Mouse (Mus musculus) heart, embryonic 16.5 days (tissue): Measurements from ENCODE around the gene Aknad1. TPM values are rescaled to one million over a fixed set of nuclear protein-coding genes. Genes with fewer than 3 reads are reported as not detected.

Source experiments
- ATAC-seq: fragments of 200-750 bp; cut with Nextera tagmentation; replicated peaks from 2 replicates; pipeline ENCODE4 v1.8.0; 2017; ENCODE audit warnings: moderate number of reproducible peaks; ENCODE audit not compliant: insufficient read depth, low FRiP score; ENCODE audit errors: extremely low read depth
- H3K27ac ChIP-seq: fragments of 300-500 bp; sonication (generic); 2 replicates; pipeline ENCODE4 v1.5.1; 2014; ENCODE audit warnings: mild to moderate bottlenecking, low read length, control low read depth, moderate library complexity
- H3K27me3 ChIP-seq: fragments of 300-500 bp; sonication (generic); 2 replicates; pipeline ENCODE4 v1.6.1; 2014; ENCODE audit warnings: low read length, mixed read lengths; ENCODE audit not compliant: control insufficient read depth, insufficient read depth
- H3K36me3 ChIP-seq: fragments of 300-500 bp; sonication (generic); 2 replicates; pipeline ENCODE4 v1.6.1; 2014; ENCODE audit not compliant: control insufficient read depth, insufficient read depth
- H3K4me1 ChIP-seq: fragments of 300-500 bp; sonication (generic); 2 replicates; pipeline ENCODE4 v1.6.1; 2014; ENCODE audit warnings: low read length, mixed read lengths; ENCODE audit not compliant: control insufficient read depth, insufficient read depth
- H3K4me2 ChIP-seq: fragments of 300-500 bp; sonication (generic); 2 replicates; pipeline ENCODE4 v1.6.1; 2014; ENCODE audit warnings: low read depth, mild to moderate bottlenecking, control low read depth, low read length
- H3K4me3 ChIP-seq: fragments of 300-500 bp; sonication (generic); 2 replicates; pipeline ENCODE4 v1.5.1; 2014; ENCODE audit warnings: mild to moderate bottlenecking, control low read depth, low read length
- H3K9ac ChIP-seq: fragments of 300-500 bp; sonication (generic); 2 replicates; pipeline ENCODE4 v1.6.1; 2014; ENCODE audit warnings: low read length, control low read depth
- H3K9me3 ChIP-seq: fragments of 300-500 bp; sonication (generic); replicated peaks from 2 replicates; pipeline ENCODE4 v1.6.1; 2016; ENCODE audit warnings: low read length; ENCODE audit not compliant: control insufficient read depth
- WGBS: fragments of 180-500 bp; shearing (Covaris S2); extraction: QIAGEN DNeasy Blood & Tissue Kit; methylation state at CpG from one replicate; pipeline ENCODE4 v1.1.7; 2014; 5-methylcytosine and 5-hydroxymethylcytosine counted together
- polyA plus RNA-seq: library from polyadenylated mRNA; unstranded; fragments of >200 nt; fragmentation: Nextera tagmentation; extraction: Ambion mirVana; gene quantifications from 2 replicates; pipeline ENCODE4 v1.2.1, GENCODE M21; 2015

Gene Aknad1
- polyA plus RNA-seq = 0.10 TPM in 1 of 2 replicates, not detected in the other

DNA sequence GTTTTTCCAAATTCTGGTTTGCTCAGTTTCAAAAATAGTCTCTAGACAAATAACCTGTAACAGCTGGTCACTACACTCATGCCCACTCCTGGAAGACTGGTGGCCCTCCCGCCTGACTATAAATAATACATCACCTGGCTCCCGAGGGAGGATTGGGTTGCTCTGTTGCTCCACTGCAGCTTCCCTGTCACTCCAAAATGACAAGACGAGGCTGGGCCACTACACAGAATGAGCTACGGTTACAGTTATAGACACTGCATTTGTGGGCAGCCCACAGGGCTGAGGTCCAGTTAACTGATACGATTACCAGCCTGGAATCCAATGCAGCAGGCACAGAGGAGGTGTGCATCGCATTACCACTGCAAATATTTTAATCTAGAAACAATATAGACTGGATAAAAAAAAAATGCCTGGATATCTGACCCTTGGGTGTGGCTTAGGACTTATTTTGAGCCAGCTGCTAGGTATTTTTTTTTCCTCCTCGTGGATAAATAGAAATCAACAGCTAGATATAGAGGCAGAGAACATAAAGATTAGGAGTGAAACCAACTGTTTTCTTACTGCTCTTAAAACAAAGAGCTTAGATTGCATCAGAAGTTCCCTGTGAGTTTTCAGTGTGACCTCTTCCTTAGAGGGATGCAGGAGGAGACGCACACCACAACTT, at the start of gene Aknad1:
TSS of gene Aknad1 (plus strand) at position 614 of the 664 bp plus-strand sequence.
- Histone ChIP-seq H3K4me2 (no peak within 1 kb of the TSS), H3K36me3 (no peaks in the 10 kb centered on the region), H3K27ac (no peak within 1 kb of the TSS), H3K4me3 (no peak within 1 kb of the TSS), H3K4me1 (no peaks in the 10 kb centered on the region), H3K9ac (no peak within 1 kb of the TSS), H3K9me3 (no peaks in the 10 kb centered on the region), H3K27me3 (peaks cover 2% of the 10 kb centered on the region)
- 54% methylated on average over 8 of the region's 8 CpGs for WGBS
- no peak for ATAC-seq

DNA sequence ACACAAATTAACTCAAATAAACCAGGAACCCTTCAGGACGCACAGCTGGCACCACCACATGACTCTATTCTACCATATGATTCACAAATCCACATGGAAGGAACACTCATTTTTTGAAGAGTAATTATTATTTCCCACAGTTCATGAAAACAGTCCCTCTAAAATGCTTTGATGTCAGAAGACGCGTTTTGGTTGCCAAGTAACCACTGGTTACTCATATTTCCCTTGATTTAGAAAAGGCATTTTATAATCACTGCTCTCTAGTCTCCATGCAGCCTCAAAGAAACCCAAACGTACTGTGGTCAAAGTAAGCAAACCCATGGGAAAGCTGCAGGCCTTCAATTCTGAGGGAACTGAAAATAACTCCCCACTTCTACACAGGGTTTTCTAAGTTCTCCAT, 49.5 kb upstream of the Aknad1 start:
- 78% methylated on average over 4 of the region's 4 CpGs for WGBS
- Histone ChIP-seq H3K27ac (no peak overlapping the region), H3K4me1 (no peaks in the 10 kb centered on the region), H3K27me3 (no peaks in the 10 kb centered on the region), H3K9me3 (no peaks in the 10 kb centered on the region), H3K4me2 (no peak overlapping the region), H3K4me3 (no peak overlapping the region), H3K9ac (no peak overlapping the region), H3K36me3 (peaks cover 14% of the 10 kb centered on the region)
- ATAC-seq = no peak

DNA sequence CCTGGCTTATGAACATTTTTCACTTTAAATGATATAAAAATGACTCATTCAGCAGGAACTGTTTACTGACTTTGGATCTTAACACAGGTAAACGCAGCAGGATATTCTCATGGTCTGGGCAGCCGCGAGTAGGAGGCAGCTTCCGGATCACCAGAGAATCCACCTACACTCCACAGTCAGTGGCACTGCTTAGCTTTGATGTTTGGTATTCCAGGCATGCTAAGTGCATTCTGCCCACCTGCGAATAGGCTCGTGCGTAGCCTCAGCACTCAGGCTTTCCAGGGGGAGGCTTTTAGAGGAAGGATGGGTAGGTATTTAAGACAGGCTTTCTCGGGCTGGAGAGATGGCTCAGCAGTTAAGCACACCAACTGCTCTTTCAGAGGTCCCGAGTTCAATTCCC, 45.1 kb upstream of the Aknad1 start:
- 58% methylated on average over 9 of the region's 9 CpGs for WGBS

DNA sequence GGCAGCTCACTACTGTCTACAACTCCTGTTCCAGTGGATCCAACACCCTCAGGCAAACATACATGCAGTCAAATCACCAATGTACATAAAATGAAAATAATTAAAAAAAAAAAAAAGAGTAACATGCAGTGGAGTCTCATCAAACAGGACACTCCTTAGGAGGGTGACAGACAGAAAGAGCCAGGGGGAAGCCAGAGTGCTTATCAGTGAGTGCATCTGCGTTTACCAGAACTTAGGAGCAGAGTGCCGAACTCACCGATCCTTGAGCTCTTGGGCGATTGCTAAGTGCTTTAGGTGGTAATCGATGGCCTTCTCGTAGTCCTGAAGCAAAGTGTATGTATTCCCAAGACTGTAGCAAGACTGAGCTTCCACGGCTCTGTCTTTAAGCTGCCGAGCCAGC, 40.8 kb upstream of the Aknad1 start:
- 85% methylated on average over 8 of the region's 8 CpGs for WGBS
- no peak overlapping the region for H3K27ac ChIP-seq
- no peak overlapping the region for H3K4me2 ChIP-seq
- no peak overlapping the region for H3K9ac ChIP-seq
- H3K36me3 ChIP-seq = peaks cover 15% of the 10 kb centered on the region
- no peaks in the 10 kb centered on the region for H3K27me3 ChIP-seq
- H3K4me1 ChIP-seq = no peaks in the 10 kb centered on the region
- H3K4me3 ChIP-seq = no peak overlapping the region
- H3K9me3 ChIP-seq = no peaks in the 10 kb centered on the region
- no peak for ATAC-seq

More for the DNA sequence above, 45.1 kb upstream of the Aknad1 start:
- Histone ChIP-seq H3K9ac (no peak overlapping the region), H3K4me2 (no peak overlapping the region), H3K4me1 (no peaks in the 10 kb centered on the region), H3K27me3 (no peaks in the 10 kb centered on the region), H3K27ac (no peak overlapping the region), H3K9me3 (no peaks in the 10 kb centered on the region), H3K4me3 (no peak overlapping the region), H3K36me3 (peaks cover 21% of the 10 kb centered on the region)
- no peak for ATAC-seq

DNA sequence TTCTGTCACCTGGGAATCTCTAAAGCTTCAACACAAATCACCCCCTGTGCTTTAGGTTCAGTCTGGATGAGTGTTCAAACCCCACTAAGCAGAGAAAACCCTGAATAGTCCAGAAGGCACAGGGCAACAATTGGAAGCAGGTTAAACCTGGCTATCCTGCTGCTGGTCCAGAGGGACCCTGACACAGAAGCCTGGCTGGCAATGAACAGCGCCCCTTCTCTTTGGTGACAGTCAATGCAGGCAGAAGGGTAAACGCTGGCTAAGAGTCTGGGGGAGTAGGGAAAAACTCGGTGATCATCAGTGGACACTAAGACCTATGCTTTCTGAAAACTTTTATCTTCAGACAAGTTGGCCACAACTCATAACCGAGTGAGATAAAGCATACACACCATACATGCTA, 39.7 kb upstream of the Aknad1 start:
- 89% methylated on average over 4 of the region's 4 CpGs for WGBS
- Histone ChIP-seq H3K4me2 (no peak overlapping the region), H3K4me1 (no peaks in the 10 kb centered on the region), H3K27ac (no peak overlapping the region), H3K9ac (no peak overlapping the region), H3K9me3 (no peaks in the 10 kb centered on the region), H3K27me3 (no peaks in the 10 kb centered on the region), H3K4me3 (no peak overlapping the region), H3K36me3 (peaks cover 10% of the 10 kb centered on the region; the same call in 1 of the 2 replicates)
- no peak for ATAC-seq

DNA sequence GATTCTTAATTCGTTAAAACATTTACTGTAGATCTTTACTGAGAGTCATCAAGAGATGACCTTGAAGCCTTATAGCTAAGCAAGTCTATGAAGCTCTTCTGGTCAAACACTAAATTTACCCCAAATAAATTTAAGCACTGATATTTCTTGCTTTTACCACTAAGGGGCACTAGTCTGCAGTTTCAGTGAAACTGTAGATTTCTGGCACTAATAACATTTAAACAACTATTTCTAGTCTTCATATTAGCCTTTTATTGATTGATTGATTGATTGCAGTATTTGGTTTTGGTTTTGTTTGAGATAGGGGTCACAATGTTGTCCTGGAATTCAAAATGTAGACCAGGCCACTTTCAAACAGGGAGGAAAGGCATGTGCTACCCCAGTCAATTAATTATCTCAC, 38.2 kb upstream of the Aknad1 start:
- Histone ChIP-seq H3K36me3 (peaks cover 10% of the 10 kb centered on the region; the same call in 1 of the 2 replicates), H3K27me3 (no peaks in the 10 kb centered on the region), H3K4me1 (no peaks in the 10 kb centered on the region), H3K27ac (no peak overlapping the region), H3K9ac (no peak overlapping the region), H3K4me3 (no peak overlapping the region), H3K9me3 (no peaks in the 10 kb centered on the region), H3K4me2 (no peak overlapping the region)
- WGBS = 71% methylated on average over 1 of the region's 1 CpGs
- ATAC-seq = no peak

DNA sequence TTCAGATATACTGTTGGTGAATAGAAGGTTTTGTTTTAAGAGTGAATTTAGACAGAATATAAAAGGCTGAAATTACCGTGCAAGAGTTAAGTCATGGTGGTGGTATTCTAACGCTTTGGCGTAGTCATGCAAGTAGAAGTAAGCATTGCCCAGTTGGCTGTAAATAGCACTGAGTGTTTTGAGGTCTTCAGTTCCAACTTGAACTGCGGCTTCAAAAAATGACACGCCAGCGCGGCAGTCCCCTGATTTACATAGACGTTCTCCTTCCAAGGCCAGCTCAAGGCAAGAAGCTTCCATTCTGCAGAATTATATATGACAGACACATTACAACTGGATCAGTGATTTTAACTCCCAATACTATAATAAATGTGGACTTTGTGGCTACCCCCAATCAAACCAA, 36.7 kb upstream of the Aknad1 start:
- no peak overlapping the region for H3K27ac ChIP-seq
- H3K27me3 ChIP-seq = no peaks in the 10 kb centered on the region
- no peak overlapping the region for H3K9ac ChIP-seq
- no peaks in the 10 kb centered on the region for H3K9me3 ChIP-seq
- no peaks in the 10 kb centered on the region for H3K4me1 ChIP-seq
- peaks cover 4% of the 10 kb centered on the region; the same call in 1 of the 2 replicates for H3K36me3 ChIP-seq
- no peak for ATAC-seq
- 95% methylated on average over 8 of the region's 8 CpGs for WGBS
- H3K4me3 ChIP-seq = no peak overlapping the region
- no peak overlapping the region for H3K4me2 ChIP-seq

DNA sequence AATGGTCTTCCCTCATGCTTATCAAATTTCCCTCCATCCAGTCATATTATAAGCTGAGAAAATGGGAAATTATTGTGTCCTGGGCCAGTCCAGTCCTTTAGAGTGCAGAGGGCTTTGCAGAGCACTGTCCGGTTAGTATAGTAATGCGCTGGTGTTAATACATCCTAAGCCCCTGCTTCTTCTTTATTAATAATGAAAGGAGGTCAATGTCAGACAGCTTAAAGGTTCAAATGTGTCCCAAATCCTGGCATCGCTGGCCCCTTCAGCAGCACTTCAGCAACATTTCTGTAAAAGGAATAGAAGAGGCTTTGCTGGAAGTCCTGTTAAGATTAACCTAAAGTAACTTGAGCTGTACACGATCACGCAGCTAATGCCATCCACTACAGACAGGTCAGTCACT, 28.2 kb upstream of the Aknad1 start:
- Histone ChIP-seq H3K4me2 (no peak overlapping the region), H3K27me3 (no peaks in the 10 kb centered on the region), H3K36me3 (no peaks in the 10 kb centered on the region), H3K4me1 (0 out of 2 replicates have a peak, but pooled peaks cover 6% of the 10 kb centered on the region), H3K9ac (no peak overlapping the region), H3K4me3 (no peak overlapping the region), H3K27ac (no peak overlapping the region), H3K9me3 (no peaks in the 10 kb centered on the region)
- 89% methylated on average over 5 of the region's 5 CpGs for WGBS
- no peak for ATAC-seq

DNA sequence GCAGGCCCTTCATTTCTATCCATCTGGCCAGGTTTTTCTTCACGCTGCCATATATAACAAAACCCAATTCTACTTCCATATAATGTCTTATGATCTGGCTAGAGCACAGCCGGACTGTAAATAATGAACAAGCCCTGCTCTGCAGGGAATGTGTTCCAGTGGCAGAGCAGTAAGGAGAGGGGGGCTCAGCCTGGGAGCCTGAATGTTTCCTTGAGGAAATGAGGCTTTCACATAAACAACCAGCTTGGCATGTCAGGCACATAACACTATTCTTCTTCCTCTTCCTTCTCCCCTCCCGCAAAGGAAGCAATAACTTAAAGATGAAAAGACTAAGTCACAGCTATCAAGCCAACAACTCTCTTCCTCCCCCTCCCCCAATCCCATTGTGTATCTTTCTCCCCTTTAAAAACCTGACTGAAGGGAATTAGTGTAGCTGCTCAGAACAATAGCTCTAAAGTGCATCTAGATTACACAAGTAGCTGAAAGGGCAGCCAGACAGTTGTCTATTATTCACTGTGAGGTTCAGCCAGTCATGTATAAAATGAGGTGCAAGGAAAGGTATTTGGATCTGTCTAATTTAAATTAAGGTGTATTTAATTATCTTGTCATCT, 26.3 kb upstream of the Aknad1 start:
- 0 out of 2 replicates have a peak, but pooled peaks cover 6% of the 10 kb centered on the region for H3K4me1 ChIP-seq
- 60% methylated on average over 3 of the region's 3 CpGs for WGBS
- no peak overlapping the region for H3K4me2 ChIP-seq
- H3K4me3 ChIP-seq = no peak overlapping the region
- no peak overlapping the region for H3K9ac ChIP-seq
- ATAC-seq = no peak; the same call in 1 of the 2 replicates
- H3K27ac ChIP-seq = no peak overlapping the region
- H3K27me3 ChIP-seq = no peaks in the 10 kb centered on the region
- H3K9me3 ChIP-seq = no peaks in the 10 kb centered on the region
- H3K36me3 ChIP-seq = no peaks in the 10 kb centered on the region
